Mouse (Mus musculus) spleen, adult 2 months (tissue): ENCODE results near the gene Fkrp. TPM values are rescaled to one million over a fixed set of nuclear protein-coding genes. Genes with fewer than 3 reads are reported as not detected.

Source experiments
- DNase-seq, 2 experiments: peaks; one replicate each; pipeline versions ENCODE4 v3.0.0 to v3.0.0-alpha.2; 2012 to 2021; ENCODE audit warnings: low spot score in 2 of 2, low read depth in 1 of 2
- H3K27ac ChIP-seq: fragments of 200-500 bp; 2 replicates; pipeline ENCODE4 v1.5.1; 2012; ENCODE audit warnings: low read length, inconsistent platforms; ENCODE audit not compliant: insufficient read depth
- H3K27me3 ChIP-seq: fragments of 200-500 bp; 2 replicates; pipeline ENCODE4 v1.6.1; 2012; ENCODE audit warnings: mild to moderate bottlenecking, moderate library complexity, low read length, inconsistent platforms; ENCODE audit not compliant: control insufficient read depth, insufficient read depth
- H3K36me3 ChIP-seq: fragments of 200-500 bp; 2 replicates; pipeline ENCODE4 v1.6.1; 2012; ENCODE audit warnings: mild to moderate bottlenecking, low read length, inconsistent platforms; ENCODE audit not compliant: control insufficient read depth, insufficient read depth
- H3K4me1 ChIP-seq: fragments of 200-500 bp; 2 replicates; pipeline ENCODE4 v1.6.1; 2011; ENCODE audit warnings: inconsistent platforms; ENCODE audit not compliant: control insufficient read depth, insufficient read depth, insufficient read length
- H3K4me3 ChIP-seq: fragments of 200-500 bp; 2 replicates; pipeline ENCODE4 v1.5.1; 2011; ENCODE audit warnings: mild to moderate bottlenecking, inconsistent platforms; ENCODE audit not compliant: insufficient read depth, insufficient read length; ENCODE audit errors: extremely low read depth
- CTCF ChIP-seq: fragments of 200-500 bp; IDR thresholded peaks from 2 replicates; pipeline ENCODE4 v1.5.1; 2011; ENCODE audit warnings: mild to moderate bottlenecking, inconsistent platforms; ENCODE audit not compliant: insufficient read depth, insufficient read length, insufficient replicate concordance; ENCODE audit errors: extremely low read depth
- POLR2A ChIP-seq: fragments of 200-500 bp; IDR thresholded peaks from 2 replicates; pipeline ENCODE4 v1.6.1; 2011; ENCODE audit warnings: low read depth, low read length, inconsistent platforms
- WGBS: fragments of 180-500 bp; shearing (Covaris S2); methylation state at CpG from one replicate; pipeline ENCODE4 v1.1.7; 2018; 5-methylcytosine and 5-hydroxymethylcytosine counted together
- polyA plus RNA-seq: library from polyadenylated mRNA; depleted of rRNA; stranded (reverse); fragments of >200 nt; gene quantifications from 2 replicates; pipeline ENCODE4 v1.2.3, GENCODE M21; 2012

Gene Fkrp
- polyA plus RNA-seq, 1 experiment: 28.6 TPM

GRCm38 (mm10) chr7:16782555-16783125 lies 33.9 kb downstream of the Fkrp start:
- Histone ChIP-seq H3K36me3 (0 out of 2 replicates have a peak, but pooled peaks cover 2% of the 10 kb centered on the region), H3K4me1 (peaks cover 10% of the 10 kb centered on the region; the same call in 1 of the 2 replicates), H3K27ac (peak overlapping the region; percentile 76), H3K4me3 (peak overlapping the region; percentile 84), H3K27me3 (no peaks in the 10 kb centered on the region)
- peak in 1 of 2 experiments; percentile 19 for DNase-seq
- 3% methylated on average over 11 of the region's 11 CpGs for WGBS
- TF ChIP-seq CTCF: no peak
- TF ChIP-seq POLR2A: no peak

GRCm38 (mm10) chr7:16781816-16782554 lies 34.5 kb downstream of the Fkrp start:
- 0 out of 2 replicates have a peak, but pooled peaks cover 2% of the 10 kb centered on the region for H3K36me3 ChIP-seq
- peak in 1 of 2 experiments; percentile 41 for DNase-seq
- WGBS: 1% methylated on average over 60 of the region's 60 CpGs
- no peaks in the 10 kb centered on the region for H3K27me3 ChIP-seq
- peak overlapping the region; percentile 84 for H3K4me3 ChIP-seq
- no peak for TF ChIP-seq POLR2A
- no peak for TF ChIP-seq CTCF
- peak overlapping the region; percentile 76 for H3K27ac ChIP-seq
- H3K4me1 ChIP-seq: peaks cover 10% of the 10 kb centered on the region; the same call in 1 of the 2 replicates

GRCm38 (mm10) chr7:16781555-16781815 lies 35.0 kb downstream of the Fkrp start:
- peak overlapping the region; percentile 84 for H3K4me3 ChIP-seq
- DNase-seq: no peak
- WGBS: under 1% methylated on average over 10 of the region's 10 CpGs
- H3K27ac ChIP-seq: peak overlapping the region; percentile 76
- peaks cover 10% of the 10 kb centered on the region; the same call in 1 of the 2 replicates for H3K4me1 ChIP-seq
- no peaks in the 10 kb centered on the region for H3K36me3 ChIP-seq
- TF ChIP-seq POLR2A (no peak), CTCF (no peak)
- H3K27me3 ChIP-seq: no peaks in the 10 kb centered on the region

GRCm38 (mm10) chr7:16780825-16781554 lies 35.5 kb downstream of the Fkrp start, which contains the start of gene Slc1a5:
Gene Slc1a5 (plus strand): TSS chr7:16781340.
- peak within 1 kb of the TSS; percentile 76 for H3K27ac ChIP-seq

GRCm38 (mm10) chr7:16780076-16780475 lies 36.5 kb downstream of the Fkrp start:
- DNase-seq: no peak
- Histone ChIP-seq H3K4me3 (no peak overlapping the region), H3K27me3 (no peaks in the 10 kb centered on the region), H3K36me3 (no peaks in the 10 kb centered on the region), H3K27ac (no peak overlapping the region), H3K4me1 (peaks cover 10% of the 10 kb centered on the region; the same call in 1 of the 2 replicates)
- TF ChIP-seq POLR2A (no peak), CTCF (no peak)
- 89% methylated on average over 5 of the region's 5 CpGs for WGBS

More at GRCm38 (mm10) chr7:16780825-16781554, 35.5 kb downstream of the Fkrp start, which contains the start of gene Slc1a5:
- Histone ChIP-seq H3K4me3 (peak within 1 kb of the TSS; percentile 84), H3K4me1 (peaks cover 10% of the 10 kb centered on the region; the same call in 1 of the 2 replicates), H3K27me3 (no peaks in the 10 kb centered on the region), H3K36me3 (no peaks in the 10 kb centered on the region)
- TF ChIP-seq CTCF (no peak), POLR2A (peak; percentile 99)
- DNase-seq: peak; percentile 95 to 97
- WGBS: 2% methylated on average over 34 of the region's 34 CpGs

- WGBS: 56% methylated on average over 5 of the region's 5 CpGs
- no peaks in the 10 kb centered on the region for H3K27me3 ChIP-seq
- no peak for DNase-seq
- no peak overlapping the region for H3K4me3 ChIP-seq
- no peaks in the 10 kb centered on the region for H3K36me3 ChIP-seq
- TF ChIP-seq POLR2A: no peak
- TF ChIP-seq CTCF: no peak
- H3K27ac ChIP-seq: no peak overlapping the region
- no peaks in the 10 kb centered on the region; the same call in 1 of the 2 replicates for H3K4me1 ChIP-seq
Observed at GRCm38 (mm10) chr7:16775888-16776287, 40.6 kb downstream of the Fkrp start.

- Histone ChIP-seq H3K27ac (no peak overlapping the region), H3K27me3 (no peaks in the 10 kb centered on the region), H3K4me1 (no peaks in the 10 kb centered on the region), H3K36me3 (no peaks in the 10 kb centered on the region), H3K4me3 (no peak overlapping the region)
- 65% methylated on average over 2 of the region's 2 CpGs for WGBS
- no peak for DNase-seq
- TF ChIP-seq POLR2A (no peak), CTCF (no peak)
Observed at GRCm38 (mm10) chr7:16766443-16766842, 50.1 kb downstream of the Fkrp start.
